Mouse (Mus musculus) heart, postnatal 0 days (tissue): ENCODE data around the gene Olfr1427. TPM values are rescaled to one million over a fixed set of nuclear protein-coding genes. Genes with fewer than 3 reads are reported as not detected.

ENCODE experiments used
- polyA plus RNA-seq: library from polyadenylated mRNA; unstranded; fragments of >200 nt; fragmentation: Nextera tagmentation; extraction: Ambion mirVana; gene quantifications from 2 replicates; pipeline ENCODE4 v1.2.1, GENCODE M21; 2015
- total RNA-seq: library from RNA; depleted of rRNA; stranded (reverse); fragments of >200 nt; gene quantifications from 2 replicates; pipeline ENCODE4 v1.2.3, GENCODE M21; 2014; ENCODE audit warnings: low replicate concordance; rRNA removed

Gene Olfr1427
- total and polyA plus RNA-seq, 2 experiments from 2014 or later, result not detected

Other genes starting within 250 kb of the Olfr1427 start
- gene Olfr1418, start 242.3 kb downstream of the Olfr1427 start, total RNA-seq, result not detected in 2 replicates
- not detected in 2 replicates for gene Olfr1418, start 242.3 kb downstream of the Olfr1427 start, polyA plus RNA-seq
- not detected in 2 replicates for gene Olfr1419, start 228.2 kb downstream of the Olfr1427 start, total RNA-seq
- gene Olfr1419, start 228.2 kb downstream of the Olfr1427 start, polyA plus RNA-seq, result not detected in 2 replicates
- not detected in 2 replicates for gene Olfr1420, start 216.8 kb downstream of the Olfr1427 start, total RNA-seq
- 0.11 TPM in 1 of 2 replicates, not detected in the other for gene Olfr1420, start 216.8 kb downstream of the Olfr1427 start, polyA plus RNA-seq
- 12.9 and 14.7 TPM in 2 replicates for gene Patl1, start 190.9 kb downstream of the Olfr1427 start, total RNA-seq
- 10.0 and 11.5 TPM in 2 replicates for gene Patl1, start 190.9 kb downstream of the Olfr1427 start, polyA plus RNA-seq
- 32.7 and 43.2 TPM in 2 replicates for gene Osbp, start 137.4 kb downstream of the Olfr1427 start, total RNA-seq
- 4.7 and 5.1 TPM in 2 replicates for gene Osbp, start 137.4 kb downstream of the Olfr1427 start, polyA plus RNA-seq
- not detected in 2 replicates for gene Olfr1423, start 62.0 kb downstream of the Olfr1427 start, total RNA-seq
- not detected in 2 replicates for gene Olfr1423, start 62.0 kb downstream of the Olfr1427 start, polyA plus RNA-seq
- gene Olfr1424, start 40.7 kb downstream of the Olfr1427 start, total RNA-seq, result not detected in 2 replicates
- gene Olfr1424, start 40.7 kb downstream of the Olfr1427 start, polyA plus RNA-seq, result not detected in 2 replicates
- not detected in 2 replicates for gene Olfr1425, start 25.6 kb downstream of the Olfr1427 start, total RNA-seq
- not detected in 2 replicates for gene Olfr1425, start 25.6 kb downstream of the Olfr1427 start, polyA plus RNA-seq
- not detected in 2 replicates for gene Olfr1426, start 11.3 kb downstream of the Olfr1427 start, total RNA-seq
- not detected in 2 replicates for gene Olfr1426, start 11.3 kb downstream of the Olfr1427 start, polyA plus RNA-seq
- not detected in 2 replicates for gene Olfr1428, start 12.6 kb upstream of the Olfr1427 start, total RNA-seq
- gene Olfr1428, start 12.6 kb upstream of the Olfr1427 start, polyA plus RNA-seq, result not detected in 2 replicates
- not detected in 2 replicates for gene Olfr76, start 19.9 kb upstream of the Olfr1427 start, total RNA-seq
- not detected in 2 replicates for gene Olfr76, start 19.9 kb upstream of the Olfr1427 start, polyA plus RNA-seq
- not detected in 2 replicates for gene Olfr1555-ps1, start 66.8 kb upstream of the Olfr1427 start, total RNA-seq
- gene Olfr1555-ps1, start 66.8 kb upstream of the Olfr1427 start, polyA plus RNA-seq, result not detected in 2 replicates
- not detected in 2 replicates for gene Olfr1431, start 97.3 kb upstream of the Olfr1427 start, total RNA-seq
- gene Olfr1431, start 97.3 kb upstream of the Olfr1427 start, polyA plus RNA-seq, result not detected in 2 replicates
- not detected in 2 replicates for gene Olfr1432, start 129.3 kb upstream of the Olfr1427 start, total RNA-seq
- not detected in 2 replicates for gene Olfr1432, start 129.3 kb upstream of the Olfr1427 start, polyA plus RNA-seq
- not detected in 2 replicates for gene Olfr262, start 138.3 kb upstream of the Olfr1427 start, total RNA-seq
- not detected in 2 replicates for gene Olfr262, start 138.3 kb upstream of the Olfr1427 start, polyA plus RNA-seq
- gene Olfr235, start 157.7 kb upstream of the Olfr1427 start, total RNA-seq, result not detected in 2 replicates
- gene Olfr235, start 157.7 kb upstream of the Olfr1427 start, polyA plus RNA-seq, result not detected in 2 replicates
- not detected in 2 replicates for gene Olfr1434, start 176.5 kb upstream of the Olfr1427 start, total RNA-seq
- gene Olfr1434, start 176.5 kb upstream of the Olfr1427 start, polyA plus RNA-seq, result not detected in 2 replicates
- not detected in 2 replicates for gene Olfr1436, start 195.8 kb upstream of the Olfr1427 start, total RNA-seq
- gene Olfr1436, start 195.8 kb upstream of the Olfr1427 start, polyA plus RNA-seq, result not detected in 2 replicates
- gene Olfr1437, start 221.8 kb upstream of the Olfr1427 start, total RNA-seq, result not detected in 2 replicates
- not detected in 2 replicates for gene Olfr1437, start 221.8 kb upstream of the Olfr1427 start, polyA plus RNA-seq
- gene Olfr1438-ps1, start 232.6 kb upstream of the Olfr1427 start, total RNA-seq, result not detected in 2 replicates
- gene Olfr1438-ps1, start 232.6 kb upstream of the Olfr1427 start, polyA plus RNA-seq, result not detected in 2 replicates